Mouse (Mus musculus) liver, adult 2 months (tissue): ENCODE measurements around the gene St6galnac3. TPM values are rescaled to one million over a fixed set of nuclear protein-coding genes. Genes with fewer than 3 reads are reported as not detected.

Experiments
- DNase-seq: peaks from one replicate; pipeline ENCODE4 v3.0.0-alpha.2; 2011; ENCODE audit warnings: low read depth, low spot score; ENCODE audit errors: extremely low read depth
- H3K27ac ChIP-seq: fragments of 200-500 bp; replicated peaks from 2 replicates; pipeline ENCODE4 v1.5.1; 2012; ENCODE audit warnings: low read depth, mild to moderate bottlenecking, control low read depth, inconsistent platforms, low read length; ENCODE audit not compliant: insufficient read depth
- H3K27me3 ChIP-seq: fragments of 200-500 bp; 2 replicates; pipeline ENCODE4 v1.6.1; 2012; ENCODE audit warnings: mild to moderate bottlenecking, moderate library complexity, low read length, inconsistent platforms; ENCODE audit not compliant: control insufficient read depth, insufficient read depth
- H3K36me3 ChIP-seq: fragments of 200-500 bp; 2 replicates; pipeline ENCODE4 v1.6.1; 2012; ENCODE audit warnings: low read length, inconsistent platforms; ENCODE audit not compliant: control insufficient read depth, insufficient read depth
- H3K4me1 ChIP-seq: fragments of 200-500 bp; 2 replicates; pipeline ENCODE4 v1.6.1; 2011; ENCODE audit warnings: low read length; ENCODE audit not compliant: control insufficient read depth, insufficient read depth
- H3K4me3 ChIP-seq: fragments of 200-500 bp; 2 replicates; pipeline ENCODE4 v1.5.1; 2011; ENCODE audit warnings: low read depth, mild to moderate bottlenecking, control low read depth, low read length, moderate library complexity; ENCODE audit not compliant: insufficient read depth
- H3K79me2 ChIP-seq: fragments of 200-500 bp; 2 replicates; pipeline ENCODE4 v1.6.1; 2012; ENCODE audit warnings: inconsistent platforms, mild to moderate bottlenecking, low read length, moderate library complexity; ENCODE audit not compliant: control insufficient read depth, insufficient read depth
- H3K9ac ChIP-seq: fragments of 200-500 bp; 2 replicates; pipeline ENCODE4 v1.6.1; 2012; ENCODE audit warnings: low read depth, mild to moderate bottlenecking, control low read depth, inconsistent platforms, low read length
- CTCF ChIP-seq: fragments of 200-500 bp; IDR thresholded peaks from 2 replicates; pipeline ENCODE4 v1.5.1; 2011; ENCODE audit warnings: low read depth, low read length, control low read depth
- POLR2A ChIP-seq: fragments of 200-500 bp; IDR thresholded peaks from 2 replicates; pipeline ENCODE4 v1.6.1; 2011; ENCODE audit warnings: low read length, control low read depth; ENCODE audit not compliant: insufficient read depth; ENCODE audit errors: extremely low read depth
- WGBS: fragments of 180-500 bp; shearing (Covaris S2); methylation state at CpG from one replicate; pipeline ENCODE4 v1.1.7; 2018; 5-methylcytosine and 5-hydroxymethylcytosine counted together
- polyA plus RNA-seq: library from polyadenylated mRNA; depleted of rRNA; stranded (reverse); fragments of >200 nt; gene quantifications from 2 replicates; pipeline ENCODE4 v1.2.3, GENCODE M21; 2012
- total RNA-seq: library from RNA; depleted of rRNA; stranded (reverse); fragments of >200 nt; gene quantifications from 2 replicates; pipeline ENCODE4 v1.2.3, GENCODE M21; 2014

St6galnac3 gene
- total and polyA plus RNA-seq, 2 experiments: 0.24 to 0.83 TPM

- Histone ChIP-seq H3K36me3 (no peaks in the 10 kb centered on the region), H3K27ac (no peak overlapping the region), H3K79me2 (no peaks in the 10 kb centered on the region), H3K4me1 (no peaks in the 10 kb centered on the region), H3K9ac (no peak overlapping the region), H3K27me3 (no peaks in the 10 kb centered on the region), H3K4me3 (no peak overlapping the region)
- TF ChIP-seq POLR2A: no peak
- TF ChIP-seq CTCF: no peak
- no peak for DNase-seq
- 97% methylated on average over 5 of the region's 5 CpGs for WGBS
Measured at GRCm38 (mm10) chr3:153204046-153204445, 520.9 kb downstream of the St6galnac3 start.

DNA sequence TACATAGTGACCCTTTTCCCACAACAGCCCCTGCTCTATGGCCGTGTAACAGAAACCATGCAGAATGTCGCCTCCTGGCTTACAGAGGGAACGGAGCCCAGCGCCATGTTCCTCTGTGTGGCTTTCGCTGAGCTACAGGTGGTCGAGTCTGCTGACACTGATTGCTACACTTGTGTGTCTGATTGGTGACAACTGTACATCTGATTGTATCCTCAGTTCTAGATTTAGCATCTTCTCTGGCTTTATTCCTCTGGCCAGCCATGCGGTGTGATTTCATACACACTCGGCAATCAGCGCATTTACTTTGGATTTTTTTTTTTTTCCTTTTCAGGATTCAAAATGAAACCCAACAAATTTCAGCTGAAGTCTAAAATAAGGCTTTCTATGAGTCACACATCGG lies 523.1 kb downstream of the St6galnac3 start:
- H3K4me3 ChIP-seq: no peak overlapping the region
- H3K27me3 ChIP-seq: no peaks in the 10 kb centered on the region
- no peaks in the 10 kb centered on the region for H3K79me2 ChIP-seq
- H3K36me3 ChIP-seq: no peaks in the 10 kb centered on the region
- H3K9ac ChIP-seq: no peak overlapping the region
- TF ChIP-seq CTCF (no peak), POLR2A (no peak)
- WGBS: 90% methylated on average over 10 of the region's 10 CpGs
- no peak for DNase-seq
- no peak overlapping the region for H3K27ac ChIP-seq
- no peaks in the 10 kb centered on the region; the same call in 1 of the 2 replicates for H3K4me1 ChIP-seq

- Histone ChIP-seq H3K36me3 (no peaks in the 10 kb centered on the region), H3K9ac (no peak overlapping the region), H3K4me3 (no peak overlapping the region), H3K79me2 (no peaks in the 10 kb centered on the region), H3K27me3 (no peaks in the 10 kb centered on the region), H3K4me1 (no peaks in the 10 kb centered on the region; the same call in 1 of the 2 replicates), H3K27ac (no peak overlapping the region)
- WGBS: 90% methylated on average over 12 of the region's 12 CpGs
- no peak for DNase-seq
- TF ChIP-seq POLR2A (no peak), CTCF (no peak)
Measured at GRCm38 (mm10) chr3:153200801-153201200, 524.2 kb downstream of the St6galnac3 start.

DNA sequence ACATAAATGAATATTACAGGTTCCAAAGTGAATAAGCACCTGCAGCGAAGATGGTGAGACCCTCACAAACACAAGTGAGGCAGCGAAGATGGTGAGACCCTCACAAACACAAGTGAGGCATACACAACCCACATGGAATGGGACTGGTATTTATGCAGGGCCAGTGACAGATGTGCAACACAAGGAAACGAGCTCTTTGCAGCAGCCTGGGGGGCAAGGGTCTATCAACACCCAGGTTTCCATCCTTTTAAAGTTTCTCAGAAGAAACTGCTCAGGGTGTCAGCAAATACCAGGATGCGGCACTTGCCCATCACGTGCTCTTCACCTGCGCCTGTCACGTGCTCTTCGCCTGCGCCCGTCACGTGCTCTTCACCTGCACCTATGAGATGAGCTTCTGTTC lies 524.9 kb downstream of the St6galnac3 start:
- H3K27me3 ChIP-seq: no peaks in the 10 kb centered on the region
- H3K27ac ChIP-seq: no peak overlapping the region
- 94% methylated on average over 11 of the region's 11 CpGs for WGBS
- no peaks in the 10 kb centered on the region for H3K79me2 ChIP-seq
- no peaks in the 10 kb centered on the region; the same call in 1 of the 2 replicates for H3K4me1 ChIP-seq
- H3K9ac ChIP-seq: no peak overlapping the region
- TF ChIP-seq POLR2A (no peak), CTCF (no peak)
- H3K36me3 ChIP-seq: no peaks in the 10 kb centered on the region
- H3K4me3 ChIP-seq: no peak overlapping the region
- no peak for DNase-seq

GRCm38 (mm10) chr3:153199251-153199650 lies 525.7 kb downstream of the St6galnac3 start:
- Histone ChIP-seq H3K27me3 (no peaks in the 10 kb centered on the region), H3K9ac (no peak overlapping the region), H3K4me1 (no peaks in the 10 kb centered on the region; the same call in 1 of the 2 replicates), H3K27ac (no peak overlapping the region), H3K36me3 (no peaks in the 10 kb centered on the region), H3K4me3 (no peak overlapping the region), H3K79me2 (no peaks in the 10 kb centered on the region)
- DNase-seq: no peak
- 85% methylated on average over 8 of the region's 8 CpGs for WGBS
- TF ChIP-seq POLR2A: no peak
- TF ChIP-seq CTCF: no peak

DNA sequence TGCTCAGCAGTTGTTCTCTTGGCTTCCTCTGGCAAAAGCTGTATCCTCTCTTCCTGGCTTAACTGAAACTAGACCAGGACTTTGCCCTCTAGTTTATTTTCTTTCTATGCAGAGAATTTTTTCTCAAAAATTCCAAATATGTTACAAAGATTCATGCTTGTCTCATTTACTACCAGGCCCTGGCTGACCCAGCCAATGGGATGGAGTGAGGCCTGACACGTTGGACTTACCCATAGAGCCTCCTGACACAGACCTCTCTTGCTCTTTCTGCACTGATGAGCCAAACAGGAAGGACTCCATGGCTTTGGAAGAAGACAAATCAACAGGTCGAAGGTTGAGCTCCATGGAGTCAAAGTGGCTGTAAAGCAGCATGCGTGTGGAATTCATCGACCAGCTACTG lies 526.5 kb downstream of the St6galnac3 start:
- Histone ChIP-seq H3K4me3 (no peak overlapping the region), H3K4me1 (no peaks in the 10 kb centered on the region; the same call in 1 of the 2 replicates), H3K79me2 (no peaks in the 10 kb centered on the region), H3K36me3 (no peaks in the 10 kb centered on the region), H3K9ac (no peak overlapping the region), H3K27me3 (no peaks in the 10 kb centered on the region), H3K27ac (no peak overlapping the region)
- DNase-seq: peak; percentile 35
- TF ChIP-seq POLR2A (no peak), CTCF (no peak)
- 74% methylated on average over 4 of the region's 4 CpGs for WGBS
